Mouse (Mus musculus) neural tube, embryonic 10.5 days (tissue): ENCODE measurements around the gene Zdhhc11.
A peak's percentile ranks its signal among the peaks of the same experiment; 100 is the strongest.

Source experiments
- DNase-seq: peaks from one replicate; pipeline ENCODE4 v3.0.0-alpha.2; 2017; ENCODE audit warnings: low spot score; ENCODE audit errors: extremely low spot score

The Zdhhc11 gene

GRCm38 (mm10) chr13:73963551-73963950 is at the start of gene Zdhhc11:
Zdhhc11 (plus strand) TSS chr13:73963851.
- DNase-seq: no peak

DNA sequence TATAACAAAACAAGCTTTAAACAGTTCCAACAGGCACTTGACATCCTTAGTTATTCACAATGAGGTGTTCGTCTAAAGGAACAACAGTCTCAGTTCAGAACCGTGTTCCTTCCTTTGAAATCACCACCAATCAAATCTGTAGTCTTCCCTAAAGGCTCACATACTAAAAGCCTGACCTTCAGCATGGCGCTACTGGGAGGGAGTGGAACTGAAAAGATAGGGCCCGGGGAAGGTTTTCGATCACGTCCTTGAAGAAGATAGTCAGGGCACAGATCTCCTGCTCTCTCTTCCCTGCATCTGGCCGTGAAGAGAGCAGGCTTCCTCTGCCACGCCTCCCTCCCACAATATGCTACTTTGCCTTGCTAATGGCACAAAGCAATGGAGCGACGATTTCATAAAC is 31.4 kb upstream of the Zdhhc11 start:
- DNase-seq: no peak

DNA sequence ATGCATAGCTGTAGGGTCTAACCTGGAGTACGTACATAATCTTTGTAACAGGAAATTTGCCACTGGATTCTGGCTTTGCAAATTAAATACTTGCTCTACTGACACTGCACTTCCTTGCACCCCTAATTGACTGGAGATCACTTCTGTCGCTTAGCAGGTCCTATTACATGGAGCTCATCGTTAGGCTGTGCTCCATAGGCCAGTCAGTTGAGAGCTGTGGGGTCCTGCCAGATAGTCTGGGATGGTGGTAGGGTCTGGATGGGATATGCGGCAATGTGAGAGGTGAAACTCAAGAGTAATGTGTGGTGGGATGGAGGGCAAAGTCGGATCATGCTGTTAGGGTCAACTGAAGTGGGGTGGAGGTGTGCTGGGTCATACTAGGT is 26.7 kb upstream of the Zdhhc11 start:
- no peak for DNase-seq

GRCm38 (mm10) chr13:73937321-73938176 is 26.1 kb upstream of the Zdhhc11 start, which contains the start of the genes Trip13 and Brd9:
Trip13 (minus strand) TSS chr13:73937784.
Brd9 (plus strand) TSS chr13:73937811.
- DNase-seq: peak; percentile 95

DNA sequence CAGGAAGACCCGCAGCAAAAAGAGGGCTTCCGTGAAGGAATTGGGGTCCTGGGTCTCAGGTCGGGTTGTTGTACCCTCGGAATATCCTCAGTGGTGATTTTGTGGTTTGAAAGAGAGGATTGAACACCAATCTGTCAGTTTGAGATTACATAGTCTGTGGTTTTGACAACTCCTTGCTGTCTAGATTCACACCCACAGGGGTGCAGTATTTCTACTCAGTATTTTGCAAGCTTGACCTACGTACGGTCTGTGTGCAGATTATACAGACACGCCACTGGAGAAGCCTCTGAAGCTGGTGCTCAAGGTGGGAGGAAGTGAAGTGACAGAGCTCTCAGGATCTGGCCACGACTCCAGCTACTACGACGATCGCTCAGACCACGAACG is 25.5 kb upstream of the Zdhhc11 start:
- no peak for DNase-seq

DNA sequence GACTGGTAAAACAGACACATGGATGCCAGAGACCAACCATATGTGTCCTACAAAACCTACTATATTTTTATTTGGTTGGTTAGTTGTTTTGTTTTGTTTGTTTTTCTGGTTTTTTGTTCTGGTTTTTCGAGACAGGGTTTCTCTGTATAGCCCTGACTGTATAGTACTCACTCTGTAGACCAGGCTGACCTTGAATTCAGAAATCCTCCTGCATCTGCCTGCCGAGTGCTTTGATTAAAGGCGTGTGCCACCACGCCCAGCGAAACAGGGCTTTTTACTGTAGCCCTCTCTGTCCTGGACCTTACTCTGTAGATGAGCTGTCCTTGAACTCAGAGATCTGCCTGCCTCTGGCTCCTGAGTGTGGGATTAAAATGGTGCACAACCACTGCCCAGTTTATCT is 24.6 kb upstream of the Zdhhc11 start:
- no peak for DNase-seq

DNA sequence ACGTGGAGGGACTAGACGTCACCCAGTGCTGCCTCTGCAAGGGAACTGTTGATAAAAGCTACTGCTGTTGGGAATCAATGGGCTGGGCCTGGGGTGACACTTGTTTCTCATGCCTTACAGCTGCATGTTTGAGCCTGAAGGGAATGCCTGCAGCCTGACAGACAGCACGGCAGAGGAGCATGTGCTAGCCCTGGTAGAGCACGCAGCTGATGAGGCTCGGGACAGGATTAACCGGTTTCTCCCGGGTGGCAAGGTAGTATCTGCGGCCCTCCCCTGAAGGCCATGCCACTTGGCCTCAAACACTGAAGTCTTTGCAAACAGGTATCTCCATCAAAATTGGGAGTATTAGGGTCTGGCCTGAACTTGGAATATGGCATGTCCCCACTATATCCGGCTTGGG is 19.0 kb upstream of the Zdhhc11 start:
- DNase-seq: no peak

DNA sequence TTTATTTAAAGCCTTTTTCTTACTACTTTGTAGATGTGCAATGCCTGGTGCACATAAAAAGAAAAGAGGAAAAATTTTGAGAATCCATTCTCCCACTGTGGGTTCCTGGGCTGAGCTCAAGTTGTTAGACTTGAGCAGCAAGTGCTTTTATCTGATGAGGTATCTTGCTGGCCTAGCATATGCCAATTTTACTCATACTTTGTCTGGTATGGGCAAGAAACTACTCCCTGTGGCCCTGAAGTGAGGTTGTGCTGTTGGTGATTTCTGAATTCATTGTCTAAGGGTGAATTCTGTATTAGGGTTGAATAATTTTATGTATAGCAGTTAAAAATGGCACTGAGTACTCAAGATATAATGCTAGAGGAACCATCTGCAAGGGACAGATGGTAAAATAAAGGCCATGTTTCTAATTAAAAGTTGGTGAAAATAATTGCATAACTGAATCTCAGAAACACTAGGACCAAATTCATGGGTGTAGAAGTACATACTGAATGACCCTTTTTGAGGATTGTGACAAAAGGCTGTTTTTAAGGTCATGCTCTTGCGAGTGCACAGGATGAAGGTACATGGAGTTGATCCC is 10.0 kb upstream of the Zdhhc11 start:
- DNase-seq: no peak

DNA sequence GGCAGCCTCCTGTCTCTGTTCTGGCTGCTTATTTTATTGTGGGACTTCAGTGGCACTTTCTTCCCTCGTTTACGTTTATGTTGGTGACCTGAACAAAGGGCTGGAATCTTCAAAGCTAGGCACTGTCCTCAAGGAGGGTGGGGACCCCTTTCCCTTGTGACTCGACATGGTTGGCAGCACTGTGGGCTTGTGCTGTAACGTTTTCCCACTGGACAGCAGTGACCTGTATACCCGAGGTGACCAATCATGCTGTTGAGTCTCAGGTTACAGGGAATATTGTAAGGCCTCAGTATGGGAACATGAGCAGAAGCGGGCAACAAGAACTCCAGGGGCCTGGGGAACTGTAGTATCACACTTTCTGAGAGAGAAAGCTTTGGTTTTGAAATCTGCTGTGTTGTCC is 9.0 kb upstream of the Zdhhc11 start:
- DNase-seq: no peak

DNA sequence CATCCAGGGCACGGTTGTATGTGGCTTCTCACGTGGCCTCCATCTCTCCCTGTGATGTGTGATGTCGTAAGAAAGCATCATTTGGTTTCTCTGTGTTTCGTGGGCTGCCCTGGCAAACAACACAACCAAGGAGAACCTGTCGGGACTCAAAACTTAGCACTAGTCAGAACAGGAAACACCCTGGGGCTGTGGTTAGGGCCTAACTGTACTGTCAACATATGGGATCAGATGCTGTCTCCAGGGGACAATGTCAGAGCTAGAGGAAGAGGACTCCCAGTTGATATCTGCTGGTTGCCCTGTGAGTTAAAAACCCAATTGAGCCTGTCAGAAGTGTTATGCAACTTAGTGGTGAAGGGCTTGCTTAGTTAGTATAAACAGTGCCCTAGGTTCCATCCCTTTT is 8.1 kb upstream of the Zdhhc11 start:
- no peak for DNase-seq

GRCm38 (mm10) chr13:73960117-73960652 is 3.5 kb upstream of the Zdhhc11 start:
- DNase-seq: no peak

GRCm38 (mm10) chr13:73961177-73961576 is 2.5 kb upstream of the Zdhhc11 start:
- DNase-seq: no peak

DNA sequence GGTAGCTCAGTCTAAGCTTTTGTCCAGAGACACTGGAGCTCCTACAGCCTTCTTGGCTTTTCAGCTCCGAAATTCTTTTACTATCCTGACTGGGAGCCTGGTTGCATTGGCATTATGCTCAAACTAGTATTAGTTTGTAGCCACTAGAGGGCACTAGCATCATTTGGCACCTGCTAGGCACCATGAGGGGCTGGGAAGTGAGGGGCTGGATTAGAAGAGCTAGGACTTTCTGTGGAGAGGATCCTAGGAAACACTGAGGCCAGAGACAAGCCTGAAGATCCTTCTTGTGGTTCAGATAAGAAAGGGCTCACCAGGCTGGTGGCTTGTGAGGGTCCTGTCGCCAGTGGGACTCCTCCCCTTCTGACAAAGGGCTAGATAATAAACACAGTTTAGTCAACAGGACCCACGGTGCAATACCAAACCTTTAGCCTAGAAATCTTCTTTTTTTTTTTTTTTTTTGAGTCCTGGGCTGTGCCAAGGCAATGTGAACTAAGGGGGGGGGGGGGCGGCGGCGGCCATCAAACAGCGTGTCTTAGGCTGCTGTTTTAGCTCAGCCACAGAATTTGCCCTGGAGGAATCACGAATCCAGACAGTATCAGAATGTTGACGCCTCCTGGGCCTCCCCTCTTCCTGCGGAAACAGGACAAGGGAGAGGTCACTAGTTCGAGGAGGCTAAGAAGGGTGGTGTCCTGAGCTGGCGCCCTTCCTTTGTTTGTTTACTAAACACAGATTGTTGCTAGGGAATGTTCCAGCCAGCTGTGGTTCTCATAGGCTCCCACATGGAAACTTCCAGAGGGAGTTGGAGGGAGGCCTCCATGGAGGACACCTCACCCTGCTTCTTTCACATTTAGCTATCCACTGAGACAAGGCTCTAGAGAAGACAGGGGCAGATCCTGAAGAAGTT is 7.1 kb downstream of the Zdhhc11 start:
- peak; percentile 58 for DNase-seq

DNA sequence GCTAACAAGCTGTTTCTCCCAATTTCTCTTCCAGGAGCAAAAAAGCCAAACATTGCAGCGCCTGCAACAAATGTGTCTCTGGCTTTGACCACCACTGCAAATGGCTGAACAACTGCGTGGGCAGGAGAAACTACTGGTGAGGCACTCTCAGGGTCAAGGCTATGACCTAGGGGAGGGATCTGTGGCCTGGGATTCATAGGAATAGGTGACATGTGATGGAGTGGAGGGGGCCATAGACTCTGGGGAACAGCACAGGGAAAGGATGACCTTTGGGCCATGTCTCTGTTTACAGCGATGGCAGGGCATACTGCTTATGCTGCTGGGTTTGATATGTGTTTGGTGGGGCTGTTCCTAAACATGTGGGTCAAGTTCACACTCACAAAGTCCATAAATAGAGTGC is 10.9 kb downstream of the Zdhhc11 start:
- no peak for DNase-seq

DNA sequence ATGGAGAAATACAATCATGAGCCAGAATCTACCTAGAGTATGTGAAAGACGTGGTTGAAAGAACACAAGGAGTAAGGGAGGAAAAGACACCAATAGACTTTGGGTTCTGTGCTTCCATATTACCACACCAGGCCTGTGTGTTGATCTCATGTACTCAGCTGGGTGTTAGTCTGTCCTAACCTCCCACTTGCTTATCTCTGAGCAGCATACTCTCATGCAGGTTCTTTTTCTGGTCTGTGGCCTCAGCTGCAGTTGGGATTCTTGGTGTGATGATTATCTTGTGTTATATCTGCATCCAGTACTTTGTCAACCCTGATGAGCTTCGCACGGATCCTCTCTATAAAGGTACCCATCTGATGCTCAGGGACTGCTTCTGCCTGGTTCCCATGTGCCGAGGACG is 13.3 kb downstream of the Zdhhc11 start:
- no peak for DNase-seq

DNA sequence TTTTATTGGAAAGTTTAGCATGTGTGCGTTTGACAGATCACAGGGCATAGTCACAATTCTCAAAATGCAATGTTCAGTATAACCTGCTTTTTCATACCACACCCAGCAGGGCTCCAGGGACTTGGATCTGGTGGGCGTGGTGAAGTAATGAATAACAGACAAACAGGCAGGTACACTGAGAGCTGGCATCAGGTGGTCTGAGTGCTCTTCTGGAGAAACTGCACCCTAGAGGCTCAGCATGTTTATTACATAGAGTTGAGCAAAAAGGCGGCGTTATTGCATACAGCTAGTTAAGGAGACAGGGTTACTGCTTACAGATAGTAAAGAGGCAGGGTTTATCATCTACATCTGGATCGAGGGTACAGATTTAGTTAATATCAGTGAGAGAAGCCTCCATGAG is 26.7 kb downstream of the Zdhhc11 start:
- DNase-seq: no peak

- DNase-seq: no peak
Observed at GRCm38 (mm10) chr13:73990761-73991160, 27.1 kb downstream of the Zdhhc11 start.

GRCm38 (mm10) chr13:73991267-73991666 is 27.6 kb downstream of the Zdhhc11 start:
- no peak for DNase-seq

GRCm38 (mm10) chr13:73996456-73996855 is 32.8 kb downstream of the Zdhhc11 start:
- DNase-seq: no peak

DNA sequence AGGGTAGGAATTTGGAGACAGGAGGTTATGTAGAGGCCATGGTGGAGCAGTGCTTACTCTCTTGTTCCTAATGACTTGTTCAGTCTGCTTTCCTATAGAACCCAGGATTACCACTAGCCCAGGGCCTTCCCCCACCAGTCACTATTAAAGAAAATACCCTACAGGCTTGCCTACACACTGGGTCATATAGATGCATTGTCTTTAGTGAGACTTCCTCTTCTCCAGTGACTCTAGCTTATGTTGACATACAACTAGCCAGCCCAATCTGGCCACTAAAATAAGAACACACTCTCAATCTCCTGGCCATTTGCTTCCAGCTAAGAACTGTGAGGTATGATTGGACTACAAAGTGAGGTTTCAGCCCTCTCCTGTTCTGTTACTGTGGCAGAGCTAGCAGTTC is 36.9 kb downstream of the Zdhhc11 start:
- DNase-seq: no peak

DNA sequence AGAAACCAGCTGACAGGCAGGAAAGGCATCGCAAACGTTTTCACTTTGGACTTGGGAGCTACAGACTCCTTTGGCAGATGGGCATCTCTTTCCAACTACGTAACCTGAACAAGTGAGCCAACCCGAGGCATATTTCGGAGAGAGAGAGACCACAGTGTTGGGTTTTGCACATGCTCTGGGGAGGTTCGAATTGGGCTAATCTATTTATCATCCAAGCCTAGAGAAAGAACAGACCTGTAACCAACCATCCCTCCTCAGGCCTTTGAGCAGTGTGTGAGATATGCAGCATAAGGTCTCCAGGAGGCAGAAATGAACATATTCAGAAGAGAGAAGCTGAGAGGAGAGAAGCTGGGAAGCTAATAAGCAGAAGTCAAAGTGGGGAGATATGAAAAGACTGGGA is 37.3 kb downstream of the Zdhhc11 start:
- DNase-seq: no peak

GRCm38 (mm10) chr13:74001492-74001891 is 37.8 kb downstream of the Zdhhc11 start:
- DNase-seq: no peak
